Mouse (Mus musculus): ENCODE measurements at regions not wholly inside any gene's neighbourhood (a gene's known extent, or its start where the extent isn't known, plus 50 kb on each side); places are given as distances from the start of the nearest gene placed in this dataset.

- DNase-seq, result no peak
Observed at GRCm38 (mm10) chr2:9443103-9443502, 437.9 kb upstream of the 4930412O13Rik start.

GRCm38 (mm10) chr2:9445826-9446225, 435.2 kb upstream of the 4930412O13Rik start:
- DNase-seq, result no peak

GRCm38 (mm10) chr2:9464413-9464812, 416.6 kb upstream of the 4930412O13Rik start:
- DNase-seq, result no peak

GRCm38 (mm10) chr2:9464818-9465217, 416.2 kb upstream of the 4930412O13Rik start:
- no peak for DNase-seq

GRCm38 (mm10) chr2:9467573-9467972, 413.5 kb upstream of the 4930412O13Rik start:
- DNase-seq, result no peak

GRCm38 (mm10) chr2:9468651-9469050, 412.4 kb upstream of the 4930412O13Rik start:
- DNase-seq, result no peak

- no peak for DNase-seq
Observed at GRCm38 (mm10) chr2:9481678-9482345, 399.2 kb upstream of the 4930412O13Rik start.

GRCm38 (mm10) chr2:9487381-9487914, 393.6 kb upstream of the 4930412O13Rik start:
- no peak for DNase-seq

GRCm38 (mm10) chr2:9493606-9494145, 387.4 kb upstream of the 4930412O13Rik start:
- DNase-seq, result no peak

- DNase-seq, result no peak
Observed at GRCm38 (mm10) chr2:9520045-9520444, 361.0 kb upstream of the 4930412O13Rik start.

GRCm38 (mm10) chr2:9525910-9526309, 355.1 kb upstream of the 4930412O13Rik start:
- DNase-seq, result no peak

GRCm38 (mm10) chr2:9535141-9535658, 345.9 kb upstream of the 4930412O13Rik start:
- no peak for DNase-seq

GRCm38 (mm10) chr2:9547771-9548590, 333.1 kb upstream of the 4930412O13Rik start:
- peak; percentile 94 for DNase-seq

- DNase-seq, result no peak
Observed at GRCm38 (mm10) chr2:9553313-9553712, 327.7 kb upstream of the 4930412O13Rik start.

- DNase-seq, result no peak
Observed at GRCm38 (mm10) chr2:9564487-9565043, 316.5 kb upstream of the 4930412O13Rik start.

- no peak for DNase-seq
Observed at GRCm38 (mm10) chr2:9569220-9569619, 311.8 kb upstream of the 4930412O13Rik start.

GRCm38 (mm10) chr2:9574196-9574595, 306.9 kb upstream of the 4930412O13Rik start:
- DNase-seq, result no peak

GRCm38 (mm10) chr2:9574651-9575050, 306.4 kb upstream of the 4930412O13Rik start:
- DNase-seq, result no peak

GRCm38 (mm10) chr2:9577868-9578267, 303.2 kb upstream of the 4930412O13Rik start:
- no peak for DNase-seq

- no peak for DNase-seq
Observed at GRCm38 (mm10) chr2:9587389-9587788, 293.7 kb upstream of the 4930412O13Rik start.

- no peak for DNase-seq
Observed at GRCm38 (mm10) chr2:9589200-9589599, 291.9 kb upstream of the 4930412O13Rik start.

GRCm38 (mm10) chr2:9592531-9592930, 288.5 kb upstream of the 4930412O13Rik start:
- DNase-seq, result no peak

- peak; percentile 89 for DNase-seq
Observed at GRCm38 (mm10) chr2:9593931-9594330, 287.1 kb upstream of the 4930412O13Rik start.

Measured in heart, adult 11 months (tissue).